8 mouse cellular contexts compared by ENCODE assay signal in genomic region chr4:70534078-70534890, GRCm38 (mm10). TPM values are rescaled to one million over a fixed set of nuclear protein-coding genes. Genes with fewer than 3 reads are reported as not detected.
A peak's percentile ranks its signal among the peaks of the same experiment; 100 is the strongest.
DNase-seq lines count a peak whose midpoint lies in the region; ATAC-seq and TF ChIP-seq lines count a peak whose summit lies in the region.

No protein-coding gene starts in this region.

- peak overlapping the region; percentile 71 for H3K9ac ChIP-seq in ES-E14 (ENCODE audit: insufficient read depth, low read depth, low read length, poor library complexity, severe bottlenecking)
- peak overlapping the region; percentile 89 for H3K9ac ChIP-seq in embryonic facial prominence, embryonic 14.5 days (ENCODE audit: low read depth, low read length)
- peak overlapping the region; percentile 88 for H3K9ac ChIP-seq in heart, embryonic 16.5 days (ENCODE audit: low read length)

- peak; percentile 26 for ATAC-seq in embryonic facial prominence, embryonic 14.5 days (ENCODE audit: low read depth)
- ATAC-seq in heart, embryonic 16.5 days (replicated peaks; ENCODE audit: extremely low read depth, insufficient read depth, low FRiP score), result peak; percentile 8

- no peak for DNase-seq in ES-E14 (ENCODE audit: low read depth, low spot score)
- peak; percentile 30 to 63 for DNase-seq in adrenal gland, postnatal 36 days
- peak; percentile 48 for DNase-seq in embryonic facial prominence, embryonic 14.5 days (ENCODE audit: low spot score)
- peak; percentile 26 to 28 for DNase-seq in layer of hippocampus, adult 8-10 months (ENCODE audit: low spot score in 2 of 2)
- DNase-seq in lung, postnatal 10 days, result peak; percentile 50
- peak; percentile 68 to 71 for DNase-seq in right cerebral cortex, postnatal 10 days (ENCODE audit: low spot score in 2 of 2)
- DNase-seq in urinary bladder, postnatal 10 days (ENCODE audit: low spot score), result peak; percentile 11

- peak overlapping the region; percentile 97 for H3K4me2 ChIP-seq in embryonic facial prominence, embryonic 14.5 days (ENCODE audit: low read depth, low read length)
- H3K4me2 ChIP-seq in heart, embryonic 16.5 days (ENCODE audit: low read depth, low read length), result peak overlapping the region; percentile 98

- 0% methylated on average over 18 of the region's 66 CpGs for WGBS in embryonic facial prominence, embryonic 14.5 days
- WGBS in heart, embryonic 16.5 days, result 1% methylated on average over 56 of the region's 66 CpGs

- in situ Hi-C loops in ES-E14 (cut with MboI; ENCODE audit: low sequenced_read_pairs in 2 of 2, unreplicated experiment in 2 of 2), result no loop called here

- no peak overlapping the region for H3K27ac ChIP-seq in ES-E14 (ENCODE audit: insufficient read depth, low read depth, low read length, poor library complexity, severe bottlenecking)
- H3K27ac ChIP-seq in embryonic facial prominence, embryonic 14.5 days (replicated peaks; ENCODE audit: low read depth, low read length), result peak overlapping the region; percentile 62; the same call in 1 of the 2 replicates
- H3K27ac ChIP-seq in heart, embryonic 16.5 days (ENCODE audit: low read length), result peak overlapping the region; percentile 10; the same call in 1 of the 2 replicates

- H3K4me1 ChIP-seq in ES-E14 (ENCODE audit: control insufficient read depth in 2 of 2, insufficient read depth in 2 of 2, low read length in 2 of 2, poor library complexity in 1 of 2), result no peaks in the 10 kb centered on the region; a peak in 1 of 4 replicates
- peaks cover 31% of the 10 kb centered on the region for H3K4me1 ChIP-seq in embryonic facial prominence, embryonic 14.5 days (ENCODE audit: control insufficient read depth, insufficient read depth, low read length)
- peaks cover 15% of the 10 kb centered on the region for H3K4me1 ChIP-seq in heart, embryonic 16.5 days (ENCODE audit: control insufficient read depth, insufficient read depth, low read length)

- H3K36me3 ChIP-seq in ES-E14 (ENCODE audit: control insufficient read depth, insufficient read depth, low read length, poor library complexity, severe bottlenecking), result no peaks in the 10 kb centered on the region
- H3K36me3 ChIP-seq in embryonic facial prominence, embryonic 14.5 days (ENCODE audit: control insufficient read depth, insufficient read depth, low read length), result no peaks in the 10 kb centered on the region
- no peaks in the 10 kb centered on the region for H3K36me3 ChIP-seq in heart, embryonic 16.5 days (ENCODE audit: control insufficient read depth, insufficient read depth)

- no peaks in the 10 kb centered on the region for H3K9me3 ChIP-seq in ES-E14 (ENCODE audit: control insufficient read depth, insufficient read depth, low read depth, low read length)
- H3K9me3 ChIP-seq in embryonic facial prominence, embryonic 14.5 days (ENCODE audit: control insufficient read depth, low read length), result no peaks in the 10 kb centered on the region
- no peaks in the 10 kb centered on the region for H3K9me3 ChIP-seq in heart, embryonic 16.5 days (replicated peaks; ENCODE audit: control insufficient read depth, low read length)

- H3K27me3 ChIP-seq in embryonic facial prominence, embryonic 14.5 days (replicated peaks; ENCODE audit: control insufficient read depth, insufficient read depth, low read length), result no peaks in the 10 kb centered on the region
- no peaks in the 10 kb centered on the region for H3K27me3 ChIP-seq in heart, embryonic 16.5 days (ENCODE audit: control insufficient read depth, insufficient read depth, low read length)

- peak overlapping the region; percentile 79 to 83 for H3K4me3 ChIP-seq in ES-E14 (ENCODE audit: insufficient read depth in 1 of 2, low read depth in 1 of 2, low read length in 2 of 2, poor library complexity in 1 of 2, severe bottlenecking in 1 of 2)
- peak overlapping the region; percentile 88 for H3K4me3 ChIP-seq in embryonic facial prominence, embryonic 14.5 days (ENCODE audit: low read depth, low read length)
- peak overlapping the region; percentile 88 for H3K4me3 ChIP-seq in heart, embryonic 16.5 days (ENCODE audit: low read length)

TF ChIP-seq in ES-E14, 5 proteins besides CTCF, POLR2A, EP300 and RAD21:
- TF ChIP-seq ZNF384 (IDR thresholded peaks at IDR 0.05; ENCODE audit: low read depth, low read length) (no peak), ZC3H11A (IDR thresholded peaks at IDR 0.05; ENCODE audit: borderline replicate concordance, low read depth, low read length) (no peak)

RNA-seq across cellular contexts. Expression of gene Megf9, which starts 0.5 kb away (rescaled TPM):
- 1.7 and 2.2 TPM in 2 replicates for total RNA-seq in ES-E14 (2012; rRNA removed)
- 10 to 100 TPM; 26.0 to 43.4 TPM for total RNA-seq in adrenal gland, postnatal 36 days (2021)
- polyA plus RNA-seq in embryonic facial prominence, embryonic 14.5 days (2014; fragmentation: Nextera tagmentation; extraction: Ambion mirVana), result 15.0 and 15.6 TPM in 2 replicates
- 3.8 TPM in 2 replicates for polyA plus RNA-seq in heart, embryonic 16.5 days (2015; fragmentation: Nextera tagmentation; extraction: Ambion mirVana)
- total RNA-seq in layer of hippocampus, adult 8-10 months (2022), result 100 to 1,000 TPM; 104 to 111 (median 109) TPM
